Mouse (Mus musculus): ENCODE results near the gene P2ry1. TPM values are rescaled to one million over a fixed set of nuclear protein-coding genes. Genes with fewer than 3 reads are reported as not detected.

The P2ry1 gene
- polyA plus RNA-seq, 1 experiment from 2014 or later, result 0.10 TPM

- DNase-seq (ENCODE audit: low read depth, low spot score) (no peak), ATAC-seq (no peak)
- in situ Hi-C loops (cut with MboI; ENCODE audit: low pct_unique_long_range_greater_than_20kb), result no loop called here
- ChIA-PET CTCF (no interaction called here), POLR2A (interaction anchor here (0.6 kb wide), 1 partner anchor 8 kb away, joined by 4 read pairs; no protein-coding TSS in a partner anchor)
- peaks cover 69% of the 10 kb centered on the region for H3K27me3 ChIP-seq
- no peak for TF ChIP-seq CTCF (IDR thresholded peaks at IDR 0.05)
Observed at GRCm38 (mm10) chr3:61004611-61005010, 2.0 kb downstream of the P2ry1 start.

- ATAC-seq (peak; percentile 73), DNase-seq (ENCODE audit: low read depth, low spot score) (no peak)
- CTCF ChIA-PET, result no interaction called here
- TF ChIP-seq CTCF (IDR thresholded peaks at IDR 0.05), result no peak
- peaks cover 19% of the 10 kb centered on the region for H3K27me3 ChIP-seq
- POLR2A ChIA-PET, result no interaction called here
- in situ Hi-C loops (cut with MboI; ENCODE audit: low pct_unique_long_range_greater_than_20kb), result no loop called here
Observed at GRCm38 (mm10) chr3:61011660-61012059, 9.1 kb downstream of the P2ry1 start.

GRCm38 (mm10) chr3:61012550-61012949 is 10.0 kb downstream of the P2ry1 start:
- in situ Hi-C loops (cut with MboI; ENCODE audit: low pct_unique_long_range_greater_than_20kb), result no loop called here
- ATAC-seq (no peak), DNase-seq (ENCODE audit: low read depth, low spot score) (no peak)
- CTCF ChIA-PET, result no interaction called here
- POLR2A ChIA-PET, result interaction anchor here (0.6 kb wide), 1 partner anchor 8 kb away, joined by 4 read pairs; no protein-coding TSS in a partner anchor
- no peak for TF ChIP-seq CTCF (IDR thresholded peaks at IDR 0.05)
- H3K27me3 ChIP-seq, result peaks cover 16% of the 10 kb centered on the region

- no peak for TF ChIP-seq CTCF (IDR thresholded peaks at IDR 0.05)
- CTCF ChIA-PET, result no interaction called here
- ATAC-seq (no peak), DNase-seq (ENCODE audit: low read depth, low spot score) (no peak)
- POLR2A ChIA-PET, result interaction anchor here (0.6 kb wide), 1 partner anchor 17 kb away, joined by 3 read pairs; no protein-coding TSS in a partner anchor
- in situ Hi-C loops (cut with MboI; ENCODE audit: low pct_unique_long_range_greater_than_20kb), result no loop called here
- H3K27me3 ChIP-seq, result peaks cover 7% of the 10 kb centered on the region
Observed at GRCm38 (mm10) chr3:61016733-61017132, 14.1 kb downstream of the P2ry1 start.

- in situ Hi-C loops (cut with MboI; ENCODE audit: low pct_unique_long_range_greater_than_20kb), result no loop called here
Observed at GRCm38 (mm10) chr3:61032100-61032499, 29.5 kb downstream of the P2ry1 start.

GRCm38 (mm10) chr3:61035633-61036032 is 33.0 kb downstream of the P2ry1 start:
- ChIA-PET POLR2A (no interaction called here), CTCF (interaction anchor here (0.6 kb wide), 1 partner anchor 40 kb away, joined by 3 read pairs; no protein-coding TSS in a partner anchor)
- H3K27me3 ChIP-seq, result peaks cover 14% of the 10 kb centered on the region
- DNase-seq (ENCODE audit: low read depth, low spot score), result no peak
- no peak for ATAC-seq
- in situ Hi-C loops (cut with MboI; ENCODE audit: low pct_unique_long_range_greater_than_20kb), result no loop called here
- no peak for TF ChIP-seq CTCF (IDR thresholded peaks at IDR 0.05)

More at GRCm38 (mm10) chr3:61032100-61032499, 29.5 kb downstream of the P2ry1 start:
- peaks cover 14% of the 10 kb centered on the region for H3K27me3 ChIP-seq
- DNase-seq (ENCODE audit: low read depth, low spot score) (no peak), ATAC-seq (no peak)
- ChIA-PET CTCF (no interaction called here), POLR2A (no interaction called here)
- TF ChIP-seq CTCF (IDR thresholded peaks at IDR 0.05), result no peak

- CTCF ChIA-PET, result interaction anchor here (1.4 kb wide), 1 partner anchor 20 kb away, joined by 3 read pairs; no protein-coding TSS in a partner anchor
- no peak for DNase-seq (ENCODE audit: low read depth, low spot score)
- no peak for ATAC-seq
- no peak for TF ChIP-seq CTCF (IDR thresholded peaks at IDR 0.05)
- in situ Hi-C loops (cut with MboI; ENCODE audit: low pct_unique_long_range_greater_than_20kb), result no loop called here
- POLR2A ChIA-PET, result no interaction called here
- H3K27me3 ChIP-seq, result peaks cover 3% of the 10 kb centered on the region
Observed at GRCm38 (mm10) chr3:61039916-61040315, 37.3 kb downstream of the P2ry1 start.

- CTCF ChIA-PET, result no interaction called here
Observed at GRCm38 (mm10) chr3:61049976-61050672, 47.5 kb downstream of the P2ry1 start.

More at GRCm38 (mm10) chr3:61049976-61050672, 47.5 kb downstream of the P2ry1 start:
- peaks cover 8% of the 10 kb centered on the region for H3K27me3 ChIP-seq
- TF ChIP-seq CTCF (IDR thresholded peaks at IDR 0.05), result no peak
- in situ Hi-C loops (cut with MboI; ENCODE audit: low pct_unique_long_range_greater_than_20kb), result no loop called here
- ATAC-seq, result no peak
- POLR2A ChIA-PET, result no interaction called here
- no peak for DNase-seq (ENCODE audit: low read depth, low spot score)

All from Patski (cell line).